Mouse (Mus musculus) frontal cortex, postnatal 10 days (tissue): ENCODE results near the gene Ccl4.

Experiments used
- DNase-seq, 2 experiments: peaks; one replicate each; pipeline ENCODE4 v3.0.0; 2022; ENCODE audit warnings: low spot score in 2 of 2, mixed read lengths in 1 of 2

Gene Ccl4

DNA sequence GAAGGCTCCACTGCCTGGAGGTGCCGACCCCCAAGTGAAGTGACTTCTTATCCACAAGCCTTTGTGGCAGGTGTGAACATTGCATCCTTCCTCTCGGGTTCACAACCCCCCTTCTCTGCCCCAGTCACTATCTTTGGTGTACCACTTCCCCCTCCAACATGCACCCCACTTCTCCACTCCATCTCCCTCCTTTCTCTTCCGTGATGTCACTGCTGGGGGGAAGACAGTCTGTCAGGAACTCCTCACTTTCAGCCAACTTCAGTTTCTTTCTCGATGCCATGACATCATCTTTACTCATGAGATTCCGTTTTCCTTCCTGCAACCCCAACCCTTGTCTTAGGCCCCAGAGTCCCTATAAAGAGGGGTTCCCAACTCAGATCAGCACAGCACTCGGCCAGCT is at the start of gene Ccl4:
Gene Ccl4 (plus strand): TSS at position 381 of the 400 bp plus-strand sequence.
- DNase-seq: no peak

DNA sequence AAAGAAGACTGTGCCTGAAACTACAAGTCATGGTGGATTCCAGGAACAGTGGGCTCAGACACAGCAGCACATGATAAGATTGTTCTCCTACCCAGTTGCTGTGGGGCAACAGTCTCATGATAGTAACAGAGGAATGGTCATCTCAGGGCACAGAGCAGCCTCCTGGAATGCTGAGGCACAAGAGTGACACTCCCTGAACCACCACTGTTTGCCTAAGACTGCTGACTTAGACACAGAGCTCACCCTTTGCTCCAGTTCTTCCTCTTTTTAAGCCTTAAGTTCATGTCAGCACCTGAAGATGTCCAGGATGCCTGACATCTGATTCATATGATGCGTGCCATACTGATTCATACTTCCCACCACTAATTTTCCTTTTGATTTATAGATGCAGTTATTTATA is 45.8 kb upstream of the Ccl4 start:
- no peak for DNase-seq

DNA sequence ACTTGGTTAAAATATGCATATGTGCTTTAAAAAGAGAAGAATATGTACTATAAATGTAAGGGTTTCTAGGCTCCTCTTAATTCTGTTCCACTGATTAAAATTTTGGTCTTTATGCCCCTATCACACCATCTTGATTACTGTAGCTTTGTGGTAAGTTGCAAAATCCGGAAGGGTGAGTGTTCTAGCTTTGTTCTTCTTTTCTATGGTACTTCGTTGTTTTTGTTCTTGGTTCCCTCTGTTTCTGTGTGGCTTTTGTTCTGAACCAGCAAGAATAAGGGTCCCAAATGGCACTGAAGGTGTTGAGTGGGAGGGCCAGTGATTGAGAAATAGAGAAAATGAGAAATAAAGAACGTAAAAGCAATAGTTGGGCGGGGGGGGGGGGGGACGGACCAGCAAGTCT is 44.1 kb upstream of the Ccl4 start:
- no peak for DNase-seq

DNA sequence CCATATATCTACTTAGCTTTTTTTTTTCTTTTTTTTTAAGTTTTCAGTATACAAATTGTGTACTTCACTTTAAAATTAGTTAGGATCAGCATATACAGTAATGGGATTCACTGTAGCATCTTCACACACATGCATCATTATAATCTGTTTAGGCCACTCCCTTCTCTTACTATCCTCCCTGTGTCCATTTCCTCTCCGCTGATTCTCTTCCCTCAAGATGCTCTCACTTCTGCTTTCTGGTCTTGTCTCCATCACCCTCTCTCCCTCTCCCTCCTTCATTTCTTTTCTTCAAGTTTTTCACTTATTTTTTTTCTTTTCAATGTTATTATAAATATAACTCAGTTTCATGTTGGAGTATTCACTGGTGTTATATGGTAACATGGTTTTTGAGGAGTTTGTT is 43.3 kb upstream of the Ccl4 start:
- no peak for DNase-seq

DNA sequence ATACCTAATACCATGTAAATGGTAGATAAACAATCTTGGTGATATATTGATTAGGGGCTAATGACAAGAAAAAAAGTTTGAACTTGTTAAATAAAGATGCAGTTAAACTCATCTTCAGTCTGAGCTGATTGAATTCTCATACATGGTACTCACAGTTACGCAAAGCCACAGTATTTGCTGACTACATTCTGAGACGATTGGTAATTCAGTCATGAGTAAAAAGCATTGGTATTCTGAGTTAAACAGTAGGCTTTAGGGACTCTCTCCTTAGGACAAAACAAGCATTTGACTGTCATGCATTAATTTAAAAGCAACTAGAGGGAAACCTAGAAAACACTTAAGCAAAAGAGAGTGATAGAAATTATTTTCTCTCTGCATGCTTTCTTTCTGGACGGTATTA is 38.8 kb upstream of the Ccl4 start:
- no peak for DNase-seq

DNA sequence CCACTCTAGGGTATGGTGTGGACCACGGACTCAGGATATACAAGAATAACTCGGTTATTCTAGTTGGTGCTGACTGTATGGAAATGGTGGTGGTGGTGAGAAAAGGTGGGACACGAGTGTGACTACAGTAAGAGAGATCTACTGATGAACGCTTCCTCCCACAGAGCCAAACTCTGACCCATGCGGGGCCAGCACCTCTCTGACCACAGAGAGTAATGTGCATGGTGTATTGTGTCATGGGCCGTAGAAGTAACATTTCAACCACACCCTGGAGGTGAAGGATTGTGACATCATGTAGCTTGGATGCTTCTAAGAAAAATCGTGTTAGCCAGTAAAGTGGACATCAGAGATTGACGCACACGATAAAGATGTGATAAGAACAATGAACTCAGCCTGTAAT is 33.6 kb upstream of the Ccl4 start:
- DNase-seq: no peak

DNA sequence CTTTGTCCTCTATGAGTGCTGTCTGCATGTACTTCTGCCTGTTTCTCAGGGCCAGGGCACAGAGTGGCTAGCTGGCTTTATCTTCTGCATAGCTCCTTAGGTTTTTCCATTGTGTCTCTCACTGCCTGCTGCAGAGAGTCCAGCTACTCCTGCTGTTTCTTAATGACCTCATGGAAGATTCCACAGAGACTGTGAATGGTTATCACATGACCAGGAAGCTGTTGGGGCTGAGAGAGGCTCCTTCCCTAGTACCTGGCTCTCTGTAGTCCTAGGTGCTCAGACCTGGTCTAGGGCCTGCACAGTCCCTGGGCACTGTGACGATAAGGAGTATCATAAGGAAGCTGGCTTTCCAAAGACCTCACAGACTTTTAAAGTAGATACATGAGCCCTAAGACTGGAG is 31.8 kb upstream of the Ccl4 start:
- DNase-seq: no peak

DNA sequence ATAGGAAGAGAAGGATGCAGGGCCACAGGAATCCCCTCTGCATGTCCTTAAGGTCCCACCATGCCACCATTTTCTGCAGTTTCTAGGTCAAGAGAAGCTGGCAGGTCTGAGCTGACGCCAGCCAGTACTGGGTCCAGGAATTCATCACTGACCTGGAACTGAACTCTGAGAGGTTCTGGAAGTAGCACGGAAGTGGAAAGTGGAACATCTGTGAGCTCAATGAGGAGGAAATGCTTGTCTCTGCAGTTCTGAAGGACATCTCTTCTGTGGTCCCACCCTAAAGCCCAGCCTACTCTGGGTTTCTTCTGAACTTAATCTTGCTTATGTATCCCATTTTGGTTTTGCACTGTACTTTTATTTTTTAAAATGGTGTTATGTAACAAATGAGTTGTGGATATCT is 31.3 kb upstream of the Ccl4 start:
- DNase-seq: no peak

DNA sequence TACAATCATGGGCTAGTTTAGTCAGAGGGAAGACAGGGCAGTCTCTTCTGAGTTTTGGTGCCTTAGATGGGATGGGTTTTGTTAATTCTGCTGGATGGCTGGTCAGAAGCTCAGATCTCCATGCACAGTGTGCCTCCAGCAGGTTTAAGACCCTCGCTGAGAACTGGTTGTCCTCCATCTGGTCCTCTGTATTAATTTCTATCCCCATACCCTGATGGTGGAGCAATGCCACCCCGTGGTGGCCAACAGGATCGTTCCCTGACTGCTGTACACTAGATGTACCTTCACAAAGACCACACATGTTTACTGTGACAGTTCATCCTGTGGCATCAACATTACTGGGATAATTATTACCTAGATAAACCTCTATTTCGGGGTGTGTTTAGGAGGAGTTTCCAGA is 29.6 kb upstream of the Ccl4 start:
- DNase-seq: no peak

DNA sequence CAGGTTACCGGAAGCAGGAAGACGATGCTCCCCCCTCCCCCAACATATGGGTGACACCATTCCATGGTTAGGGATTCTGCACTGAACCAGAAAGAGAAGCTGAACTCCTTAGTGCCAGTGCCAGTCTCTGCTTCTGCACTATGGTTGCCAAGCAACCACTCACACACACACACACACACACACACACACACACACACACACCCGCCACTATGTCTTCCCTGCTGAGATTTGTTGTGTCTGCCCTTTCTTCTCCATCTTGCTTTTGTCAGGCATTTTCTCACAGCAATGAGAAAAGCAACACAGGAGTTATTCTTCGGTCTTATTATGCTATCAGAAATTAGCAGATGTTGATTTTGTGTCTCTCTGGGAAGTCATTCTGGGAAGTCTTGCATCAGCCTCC is 28.0 kb upstream of the Ccl4 start:
- DNase-seq: no peak

DNA sequence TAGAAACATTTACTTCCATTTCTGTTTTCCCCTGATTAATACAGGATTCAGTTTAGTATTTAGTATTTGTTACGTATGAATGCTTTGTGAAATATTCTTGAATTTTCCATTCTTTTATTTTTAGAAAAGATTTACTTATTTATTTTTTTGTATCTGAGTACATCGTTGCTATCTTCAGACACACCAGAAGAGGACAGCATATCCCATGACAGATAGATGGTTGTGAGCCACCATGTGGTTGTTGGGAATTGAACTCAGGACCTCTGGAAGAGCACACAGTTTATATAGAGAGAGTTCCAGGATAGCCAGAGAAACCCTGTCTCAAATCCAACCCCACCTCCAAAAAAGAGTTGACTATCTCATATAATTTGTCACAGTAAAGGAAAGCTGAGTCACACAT is 27.5 kb upstream of the Ccl4 start:
- DNase-seq: no peak

DNA sequence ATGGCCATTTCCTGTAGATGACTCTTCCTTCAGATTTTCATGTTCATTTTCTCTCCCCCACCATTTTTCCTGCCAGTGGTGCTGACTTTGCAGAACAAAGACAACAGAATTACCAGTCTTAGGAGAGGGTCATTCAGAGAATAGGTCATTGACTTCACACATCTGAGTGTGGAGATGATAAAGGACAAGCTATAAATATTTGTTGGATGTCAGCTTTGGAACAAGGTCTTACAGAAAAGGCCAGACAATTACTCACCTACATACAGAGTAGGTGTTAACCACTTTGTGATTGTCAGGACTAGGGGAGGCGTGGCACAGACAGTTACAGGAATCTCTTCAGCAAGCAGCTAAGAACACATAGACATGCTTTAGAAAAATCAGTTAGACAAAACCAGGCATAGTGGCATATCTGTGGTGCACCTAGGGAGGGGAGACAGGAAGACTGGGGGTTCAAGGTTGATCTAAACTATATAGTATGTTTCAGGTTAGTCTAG is 25.6 kb upstream of the Ccl4 start:
- DNase-seq: no peak

DNA sequence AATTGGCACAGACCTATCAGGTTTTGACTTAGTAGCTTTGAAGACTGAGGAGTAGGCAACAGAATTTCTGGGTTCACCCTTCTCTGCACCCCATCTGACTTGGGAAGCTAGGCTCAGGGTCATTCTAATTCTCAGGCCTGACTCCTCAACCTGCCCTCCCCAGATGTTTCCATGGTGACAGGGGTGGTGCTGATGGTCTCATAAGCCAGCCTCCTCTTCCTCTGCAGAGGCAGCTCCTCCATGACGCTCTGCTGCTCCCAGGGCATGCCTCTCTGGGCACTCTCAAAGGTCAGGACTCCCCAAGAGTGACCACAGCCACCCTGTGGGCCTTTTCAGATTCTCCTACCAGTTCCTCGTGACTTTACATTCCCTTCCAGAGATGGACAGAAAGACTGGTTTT is 23.4 kb upstream of the Ccl4 start:
- no peak for DNase-seq

DNA sequence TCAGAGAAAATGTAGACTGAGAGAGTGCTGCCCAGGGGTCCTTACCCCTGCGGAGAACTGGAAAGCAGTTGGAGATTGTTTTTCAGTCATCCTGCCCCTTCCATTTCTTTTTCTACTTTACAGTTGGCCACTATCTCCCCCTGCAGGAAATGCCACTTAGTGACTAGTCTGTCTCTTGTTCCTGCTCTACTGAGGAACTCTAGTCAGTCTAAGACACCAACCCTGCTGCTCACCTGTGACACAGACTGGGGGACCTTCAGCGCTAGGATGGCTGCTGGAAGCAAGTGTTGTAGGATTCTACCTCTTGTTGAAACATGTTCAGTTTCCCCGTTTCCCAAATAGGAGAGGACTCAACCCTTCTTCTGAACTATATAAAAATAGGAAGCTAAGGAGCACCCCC is 22.9 kb upstream of the Ccl4 start:
- no peak for DNase-seq

DNA sequence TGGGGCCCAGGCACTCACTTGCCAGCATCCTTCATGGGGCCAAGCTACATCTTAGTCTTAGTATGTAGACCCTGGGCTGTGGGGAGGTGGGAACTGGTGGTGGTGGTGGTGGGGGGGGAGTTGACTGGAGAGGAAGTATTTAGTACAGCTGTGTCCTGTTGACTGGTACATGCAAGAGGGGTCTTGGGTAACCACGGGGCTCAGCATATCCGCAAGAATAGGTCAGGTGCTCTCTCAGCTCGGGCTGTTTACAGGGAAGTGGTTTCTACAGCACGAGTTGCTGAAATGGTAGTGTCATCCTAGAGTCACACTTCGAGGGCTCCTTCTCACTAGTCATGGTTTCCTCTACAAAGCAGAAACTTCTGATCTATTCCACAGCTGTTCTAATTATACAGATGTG is 22.2 kb upstream of the Ccl4 start:
- DNase-seq: peak in 1 of 2 experiments; percentile 18

DNA sequence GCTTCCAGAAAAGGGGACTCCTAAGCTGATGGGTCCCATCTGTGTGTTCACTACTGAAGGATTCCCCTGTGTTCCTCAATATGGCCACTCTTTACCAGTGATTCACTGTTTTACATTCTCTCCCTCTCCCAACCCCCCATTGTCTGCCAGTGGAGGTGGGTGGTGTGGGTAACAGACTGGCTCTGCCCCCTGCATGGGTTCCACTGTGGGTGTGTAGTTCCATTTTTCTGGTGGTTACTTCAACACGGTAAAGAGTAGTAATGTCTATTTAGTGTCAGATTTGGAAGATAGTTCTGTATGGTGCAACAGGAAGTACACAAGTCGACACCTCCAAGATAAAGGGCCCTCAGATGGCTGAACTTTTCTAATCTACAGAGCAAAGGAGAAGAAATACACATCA is 21.2 kb upstream of the Ccl4 start:
- DNase-seq: no peak

DNA sequence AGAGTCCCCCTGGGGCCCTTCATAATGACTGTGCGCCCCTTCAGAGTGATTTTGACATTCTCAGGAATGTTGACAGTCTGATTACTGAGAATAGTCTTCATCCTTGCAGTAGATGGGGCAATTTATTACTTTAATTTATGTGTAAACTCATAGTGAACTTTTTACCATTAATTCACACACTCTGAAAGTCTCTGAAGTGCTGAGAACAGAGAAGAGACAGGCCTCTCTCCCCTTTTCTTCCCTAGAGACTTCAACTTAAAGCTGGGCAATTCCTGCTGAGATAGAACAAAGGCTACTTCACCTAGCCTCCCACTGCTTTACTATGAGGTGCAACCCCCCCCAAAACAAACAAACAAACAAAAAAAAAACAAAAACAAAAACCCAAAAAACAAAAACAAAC is 16.9 kb upstream of the Ccl4 start, which contains the start of gene Rpl9-ps1:
Gene Rpl9-ps1 (minus strand): TSS at position 101 of the 400 bp plus-strand sequence.
- DNase-seq: no peak

DNA sequence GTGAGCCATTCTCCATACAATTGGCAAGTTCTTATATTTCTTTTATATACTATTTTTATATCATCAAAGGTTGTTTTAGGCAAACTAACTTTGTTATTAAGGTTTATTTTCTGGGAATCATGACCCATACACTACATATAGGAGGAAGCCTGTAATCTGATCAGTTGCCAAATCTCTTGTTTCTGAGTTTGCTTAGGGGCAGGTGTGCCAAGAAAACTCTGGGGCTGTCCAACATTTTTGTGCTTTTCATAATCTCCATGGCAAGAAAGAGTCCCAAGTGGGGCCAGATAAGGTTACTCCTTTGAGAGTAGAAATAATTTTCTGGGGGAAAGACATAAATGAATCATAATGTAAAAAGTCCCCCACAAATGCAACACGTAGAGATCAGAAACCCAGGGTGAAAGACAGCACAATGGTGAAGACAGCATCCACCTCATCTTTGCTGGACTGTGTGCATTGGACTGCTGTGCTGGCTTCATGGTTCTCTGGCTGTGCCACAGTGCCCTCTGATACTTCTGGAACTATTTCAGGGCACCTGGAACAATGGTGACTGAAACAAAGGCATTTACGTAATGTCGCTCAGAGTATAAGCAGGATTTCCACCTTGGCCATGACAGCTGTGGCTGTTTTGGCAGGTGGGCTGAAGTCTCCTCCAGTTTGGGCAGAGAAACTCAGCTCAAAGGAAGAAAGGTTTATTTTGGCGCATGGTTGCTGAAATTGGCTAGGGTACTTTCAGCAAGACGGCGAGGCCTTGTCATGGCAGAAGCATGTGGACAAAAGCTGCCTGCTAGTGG is 15.8 kb upstream of the Ccl4 start:
- no peak for DNase-seq

DNA sequence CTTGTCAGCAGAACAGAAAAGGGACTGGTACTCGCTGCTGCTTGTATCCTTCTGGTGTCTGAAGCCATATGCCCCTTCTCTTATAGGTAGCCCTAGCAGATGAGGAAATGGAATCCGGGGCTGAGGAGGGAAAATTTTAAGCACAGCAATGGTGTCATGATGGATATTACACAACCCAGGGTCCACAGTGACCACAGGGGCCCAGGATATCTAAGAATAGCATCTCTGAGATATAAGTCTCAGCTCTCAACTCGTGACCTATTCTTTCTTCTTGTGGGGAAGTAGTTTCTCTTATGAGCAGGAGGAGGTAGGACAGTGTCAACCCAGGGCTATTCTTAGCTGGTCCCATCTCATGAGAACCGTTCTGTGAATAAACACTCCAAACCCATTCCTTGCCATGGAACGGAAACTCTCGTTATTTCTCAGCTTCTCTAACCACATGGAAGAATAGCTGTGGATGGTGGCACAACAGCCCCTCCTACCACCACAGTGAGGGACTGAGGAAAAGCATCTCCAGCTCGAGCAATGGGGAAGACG is 13.0 kb upstream of the Ccl4 start, which contains the start of gene Ccl3:
Gene Ccl3 (minus strand): TSS at position 51 of the 537 bp plus-strand sequence.
- DNase-seq: no peak

DNA sequence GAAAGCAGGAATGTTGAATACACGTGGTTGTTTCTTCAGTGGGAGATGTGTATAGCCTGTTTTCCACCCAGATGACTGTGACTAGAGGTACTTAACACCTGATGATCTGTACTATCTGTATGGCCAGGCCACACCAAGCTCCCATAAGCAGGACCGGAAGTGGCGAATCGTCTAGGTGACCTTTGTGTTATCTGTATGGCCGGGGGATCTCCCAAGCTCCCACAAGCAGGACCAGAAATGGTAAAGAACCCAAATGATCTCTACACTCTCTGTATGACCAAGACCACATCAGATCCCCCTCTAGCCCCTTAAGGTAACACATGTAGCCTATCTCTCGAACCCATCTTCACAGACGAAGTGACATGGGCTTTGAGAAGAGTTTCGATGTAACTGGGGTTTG is 7.8 kb upstream of the Ccl4 start:
- no peak for DNase-seq

DNA sequence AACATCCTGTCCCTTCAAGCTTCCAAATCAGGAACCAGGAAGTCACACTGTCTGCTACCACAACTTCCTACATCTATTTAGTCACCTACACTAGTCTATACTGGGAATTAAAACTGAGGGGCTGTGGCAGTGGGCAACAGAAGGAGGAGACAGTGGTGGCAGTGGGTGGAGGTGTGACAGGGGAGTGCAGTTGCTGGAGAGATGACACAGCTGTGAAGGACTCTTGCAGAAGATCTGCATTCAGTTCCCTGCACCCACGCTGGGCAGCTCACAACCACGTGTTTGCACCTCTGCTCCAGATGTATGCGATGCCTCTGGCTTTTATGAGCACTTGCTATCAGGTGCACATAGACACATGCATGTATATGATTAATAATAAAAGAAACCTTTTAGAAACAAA is 4.9 kb upstream of the Ccl4 start:
- DNase-seq: no peak

DNA sequence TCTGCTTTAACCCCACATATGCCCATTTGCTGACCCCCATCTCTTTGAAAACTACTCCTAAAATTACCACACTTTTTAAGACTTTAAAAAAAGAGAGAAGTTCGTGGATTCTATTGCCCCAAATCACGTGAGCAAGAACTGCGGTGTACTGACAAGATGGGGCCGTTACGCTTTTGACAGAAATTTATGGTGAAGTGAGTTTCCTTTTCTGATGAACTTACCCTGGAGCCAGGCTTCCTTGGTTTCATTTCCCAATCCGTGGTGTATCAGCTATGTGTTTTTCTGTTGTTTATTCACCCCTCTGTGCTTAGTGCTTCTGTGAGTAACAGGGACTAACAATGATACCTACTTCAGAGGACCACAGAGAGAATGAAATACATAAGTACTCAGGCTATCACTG is 3.6 kb upstream of the Ccl4 start:
- DNase-seq: no peak

DNA sequence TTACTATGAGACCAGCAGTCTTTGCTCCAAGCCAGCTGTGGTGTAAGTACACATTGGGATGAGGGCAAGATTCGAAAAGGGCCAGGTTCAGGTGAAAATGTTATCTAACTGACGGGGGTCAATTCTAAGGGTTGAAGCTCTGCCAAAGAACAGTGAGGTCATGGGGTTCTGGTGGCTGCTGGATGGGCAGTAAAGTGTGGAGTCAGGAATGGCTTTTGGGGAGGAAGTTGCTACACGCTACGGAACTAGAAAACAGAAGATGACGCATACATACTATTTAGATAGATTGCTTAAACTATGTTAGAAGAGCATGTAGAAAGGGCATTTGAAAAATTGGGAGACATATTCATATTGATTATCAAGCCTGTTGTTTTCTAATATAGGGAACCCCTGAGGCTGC is 1.1 kb downstream of the Ccl4 start:
- no peak for DNase-seq

DNA sequence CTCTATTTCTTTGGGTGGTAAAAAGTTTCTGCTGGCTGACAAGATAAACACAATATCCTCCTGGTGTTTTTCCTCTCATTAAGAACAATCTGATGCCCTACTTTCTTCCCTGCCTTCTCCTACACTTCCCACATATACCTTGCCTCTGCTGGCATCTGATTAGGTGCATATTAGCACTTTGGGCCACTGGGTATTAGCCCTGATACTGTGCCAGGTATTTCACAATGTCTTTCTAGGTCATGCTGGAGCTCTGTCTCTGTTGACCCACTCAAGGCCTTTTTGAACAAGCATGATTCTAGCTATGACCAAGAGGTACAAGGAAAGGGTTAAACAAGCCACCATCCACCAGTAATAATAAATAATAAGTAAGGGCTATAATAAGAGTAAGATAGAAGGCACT is 9.4 kb downstream of the Ccl4 start:
- DNase-seq: no peak
